Mouse (Mus musculus) activated CD4-positive, CD25-positive, alpha-beta regulatory T cell, adult 4 months (primary cell): ENCODE measurements at regions not wholly inside any gene's neighbourhood (a gene's known extent, or its start where the extent isn't known, plus 50 kb on each side); places are given as distances from the start of the nearest gene placed in this dataset.

Experiments used
- ATAC-seq: one replicate; pipeline ENCODE4 v1.8.0; 2017

GRCm38 (mm10) chr1:165086131-165086530 is 74.4 kb downstream of the Tbx19 start:
- ATAC-seq, result no peak

GRCm38 (mm10) chr1:165084753-165085152 is 75.8 kb downstream of the Tbx19 start:
- peak; percentile 72 for ATAC-seq

GRCm38 (mm10) chr1:165084179-165084578 is 76.4 kb downstream of the Tbx19 start:
- no peak for ATAC-seq

GRCm38 (mm10) chr1:165080351-165080750 is 80.2 kb downstream of the Tbx19 start:
- ATAC-seq, result no peak

- ATAC-seq, result no peak
Observed at GRCm38 (mm10) chr1:165077313-165077712, 83.3 kb downstream of the Tbx19 start.

GRCm38 (mm10) chr1:165075301-165076082 is 85.1 kb downstream of the Tbx19 start:
- ATAC-seq, result peak; percentile 81

GRCm38 (mm10) chr1:165071831-165072491 is 88.6 kb downstream of the Tbx19 start:
- ATAC-seq, result no peak

- no peak for ATAC-seq
Observed at GRCm38 (mm10) chr1:165064981-165065380, 95.6 kb downstream of the Tbx19 start.

GRCm38 (mm10) chr1:165062813-165063492 is 97.6 kb downstream of the Tbx19 start:
- peak; percentile 69 for ATAC-seq

- no peak for ATAC-seq
Observed at GRCm38 (mm10) chr1:165061420-165061819, 99.2 kb downstream of the Tbx19 start.

GRCm38 (mm10) chr1:165054245-165054644 is 106.3 kb downstream of the Tbx19 start:
- no peak for ATAC-seq

- no peak for ATAC-seq
Observed at GRCm38 (mm10) chr1:165051294-165051693, 109.3 kb downstream of the Tbx19 start.

- no peak for ATAC-seq
Observed at GRCm38 (mm10) chr1:165050176-165050575, 110.4 kb downstream of the Tbx19 start.

GRCm38 (mm10) chr1:165046637-165047036 is 111.3 kb upstream of the Xcl1 start:
- ATAC-seq, result no peak

GRCm38 (mm10) chr1:165046056-165046455 is 110.7 kb upstream of the Xcl1 start:
- no peak for ATAC-seq

GRCm38 (mm10) chr1:165043361-165043760 is 108.0 kb upstream of the Xcl1 start:
- no peak for ATAC-seq

- no peak for ATAC-seq
Observed at GRCm38 (mm10) chr1:165042105-165042504, 106.8 kb upstream of the Xcl1 start.

- ATAC-seq, result no peak
Observed at GRCm38 (mm10) chr1:165036631-165037030, 101.3 kb upstream of the Xcl1 start.

GRCm38 (mm10) chr1:165035618-165036017 is 100.3 kb upstream of the Xcl1 start:
- no peak for ATAC-seq

GRCm38 (mm10) chr1:165020960-165021563 is 85.7 kb upstream of the Xcl1 start:
- no peak for ATAC-seq

- no peak for ATAC-seq
Observed at GRCm38 (mm10) chr1:165018692-165019309, 83.5 kb upstream of the Xcl1 start.

GRCm38 (mm10) chr1:165018236-165018635 is 82.9 kb upstream of the Xcl1 start:
- no peak for ATAC-seq

- ATAC-seq, result no peak
Observed at GRCm38 (mm10) chr1:165017793-165018192, 82.5 kb upstream of the Xcl1 start.
